Mouse (Mus musculus): ENCODE results near the gene Shank2. TPM values are rescaled to one million over a fixed set of nuclear protein-coding genes. Genes with fewer than 3 reads are reported as not detected.

The Shank2 gene
- polyA plus RNA-seq, 1 experiment from 2014 or later, result 7.9 TPM

DNA sequence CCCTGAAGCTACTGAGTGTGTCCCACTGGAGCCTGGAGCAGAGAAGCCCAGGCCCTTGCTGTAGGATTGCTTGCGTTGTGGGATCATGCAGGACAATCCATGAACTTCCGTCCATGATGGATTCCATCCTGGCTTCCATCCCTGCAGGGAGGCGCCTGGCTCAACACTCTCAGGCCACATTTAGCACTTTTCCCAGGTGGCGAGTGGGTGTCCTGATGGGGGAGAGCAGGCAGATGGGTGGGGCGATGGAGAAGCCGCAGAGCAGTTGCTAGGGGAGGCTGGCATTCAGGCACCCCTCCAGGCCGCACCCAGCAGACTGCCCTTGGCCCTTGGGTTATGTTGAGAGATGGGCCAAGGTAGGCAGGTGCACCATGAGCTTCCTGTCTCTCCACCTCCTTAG lies 266.6 kb downstream of the Shank2 start:
- no peaks in the 10 kb centered on the region for H3K9me3 ChIP-seq
- no peak overlapping the region for H3K4me3 ChIP-seq
- WGBS, result 87% methylated on average over 7 of the region's 7 CpGs
- H3K9ac ChIP-seq (replicated peaks), result no peak overlapping the region
- no peaks in the 10 kb centered on the region for H3K27me3 ChIP-seq
- no peak overlapping the region for H3K4me2 ChIP-seq (replicated peaks)
- no peaks in the 10 kb centered on the region for H3K4me1 ChIP-seq
- H3K36me3 ChIP-seq, result no peaks in the 10 kb centered on the region
- ATAC-seq (replicated peaks), result no peak
- no peak overlapping the region for H3K27ac ChIP-seq (replicated peaks)

DNA sequence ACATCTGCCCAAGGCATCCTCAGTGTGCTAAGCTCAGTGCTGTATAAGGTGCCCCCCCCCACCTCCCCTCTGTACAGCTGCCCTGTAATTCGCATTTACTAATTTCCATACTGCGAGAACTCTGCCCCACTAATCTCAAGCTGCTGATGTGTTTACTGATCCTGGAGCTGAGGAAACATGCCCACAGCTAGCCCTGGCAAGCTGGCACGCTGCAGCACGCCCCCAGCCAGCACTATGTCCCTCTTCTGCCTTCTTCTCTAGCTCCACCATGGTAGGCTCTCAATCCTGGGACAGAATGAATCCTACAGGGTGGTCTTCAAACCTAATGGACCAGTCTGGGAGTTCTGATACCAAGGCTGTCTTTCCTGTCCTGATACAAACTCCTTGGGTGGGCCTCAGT lies 267.1 kb downstream of the Shank2 start:
- no peak for ATAC-seq (replicated peaks)
- Histone ChIP-seq H3K9me3 (no peaks in the 10 kb centered on the region), H3K36me3 (no peaks in the 10 kb centered on the region), H3K27ac (replicated peaks) (no peak overlapping the region), H3K9ac (replicated peaks) (no peak overlapping the region), H3K4me1 (no peaks in the 10 kb centered on the region), H3K4me3 (no peak overlapping the region), H3K27me3 (no peaks in the 10 kb centered on the region), H3K4me2 (replicated peaks) (no peak overlapping the region)
- 74% methylated on average over 4 of the region's 4 CpGs for WGBS

DNA sequence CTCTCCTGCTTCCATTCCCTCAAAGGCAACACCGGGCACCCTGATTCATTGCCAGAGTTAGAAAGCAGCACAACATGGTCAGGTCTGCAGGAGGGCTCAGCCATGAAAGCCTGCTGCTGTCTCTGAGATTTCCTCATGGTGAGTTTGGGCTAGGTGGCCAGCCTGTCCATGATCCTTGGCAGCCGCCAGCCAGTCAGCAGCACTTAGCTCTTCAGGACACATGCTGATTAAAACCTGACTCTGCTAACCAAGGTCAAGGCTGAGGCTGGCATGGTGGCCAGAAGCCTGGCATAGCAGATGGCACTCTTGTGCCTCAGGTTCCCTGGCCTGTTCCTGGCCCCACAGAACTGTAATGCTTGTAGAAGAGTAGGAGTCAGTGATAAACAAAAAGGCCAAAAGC lies 269.3 kb downstream of the Shank2 start:
- 87% methylated on average over 2 of the region's 2 CpGs for WGBS
- H3K27ac ChIP-seq (replicated peaks), result no peak overlapping the region
- no peak overlapping the region for H3K4me2 ChIP-seq (replicated peaks)
- H3K4me3 ChIP-seq, result no peak overlapping the region
- H3K27me3 ChIP-seq, result no peaks in the 10 kb centered on the region
- no peak overlapping the region for H3K9ac ChIP-seq (replicated peaks)
- H3K36me3 ChIP-seq, result no peaks in the 10 kb centered on the region
- no peaks in the 10 kb centered on the region; the same call in 1 of the 2 replicates for H3K4me1 ChIP-seq
- no peak for ATAC-seq (replicated peaks)
- H3K9me3 ChIP-seq, result no peaks in the 10 kb centered on the region

DNA sequence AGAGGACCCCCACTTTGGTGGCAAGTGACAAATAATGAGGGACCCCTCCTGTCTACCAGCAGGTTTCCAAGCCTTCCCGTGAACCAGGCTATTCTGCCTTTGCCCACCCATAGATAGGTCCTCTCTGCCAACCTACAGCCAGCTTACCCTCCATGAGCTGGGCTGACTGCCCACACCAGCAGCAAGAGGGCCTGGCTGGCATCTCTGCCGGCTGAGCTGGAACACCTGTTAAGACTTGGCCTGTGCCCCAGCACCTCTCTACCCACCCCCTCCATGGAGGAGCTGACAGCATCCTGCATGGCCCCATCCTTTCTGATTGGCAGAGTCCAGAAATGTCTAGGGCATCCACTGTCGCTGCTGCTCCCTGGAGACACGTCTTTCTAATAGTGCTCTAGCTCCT lies 277.0 kb downstream of the Shank2 start:
- H3K27me3 ChIP-seq, result no peaks in the 10 kb centered on the region
- 56% methylated on average over 4 of the region's 4 CpGs for WGBS
- H3K4me1 ChIP-seq, result peaks cover 15% of the 10 kb centered on the region
- no peaks in the 10 kb centered on the region for H3K9me3 ChIP-seq
- no peak overlapping the region for H3K4me3 ChIP-seq
- H3K9ac ChIP-seq (replicated peaks), result no peak overlapping the region
- 0 out of 2 replicates have a peak, but pooled peaks have one; percentile 34 for ATAC-seq (replicated peaks)
- H3K36me3 ChIP-seq, result no peaks in the 10 kb centered on the region
- H3K27ac ChIP-seq (replicated peaks), result no peak overlapping the region
- no peak overlapping the region for H3K4me2 ChIP-seq (replicated peaks)

DNA sequence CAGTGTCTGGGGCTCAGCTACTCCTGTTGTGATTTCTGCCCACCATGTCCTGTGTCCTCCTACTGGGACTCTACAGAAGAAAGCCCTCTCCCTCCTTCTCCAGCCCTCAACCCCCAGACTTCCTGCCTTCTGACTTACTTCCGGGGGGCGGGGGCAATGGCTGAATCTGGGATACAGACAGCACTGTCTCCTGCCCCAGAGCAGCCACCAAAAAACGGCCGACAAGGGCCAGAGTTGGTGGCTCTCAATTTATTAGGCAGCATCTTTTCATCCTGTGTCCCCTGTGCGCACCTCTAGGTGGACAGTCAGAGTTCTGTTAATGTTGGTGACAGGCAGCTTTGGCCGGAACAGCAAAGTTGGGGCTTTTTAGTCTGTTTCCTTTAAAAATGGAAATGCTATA lies 282.0 kb downstream of the Shank2 start:
- WGBS, result 4% methylated on average over 6 of the region's 6 CpGs
- H3K27me3 ChIP-seq, result no peaks in the 10 kb centered on the region
- no peaks in the 10 kb centered on the region for H3K36me3 ChIP-seq
- ATAC-seq (replicated peaks), result peak; percentile 28
- H3K4me1 ChIP-seq, result peaks cover 53% of the 10 kb centered on the region
- H3K9me3 ChIP-seq, result no peaks in the 10 kb centered on the region
- H3K27ac ChIP-seq (replicated peaks), result peak overlapping the region; percentile 94
- peak overlapping the region; percentile 67 for H3K4me3 ChIP-seq
- peak overlapping the region; percentile 93 for H3K4me2 ChIP-seq (replicated peaks)
- H3K9ac ChIP-seq (replicated peaks), result peak overlapping the region; percentile 79

DNA sequence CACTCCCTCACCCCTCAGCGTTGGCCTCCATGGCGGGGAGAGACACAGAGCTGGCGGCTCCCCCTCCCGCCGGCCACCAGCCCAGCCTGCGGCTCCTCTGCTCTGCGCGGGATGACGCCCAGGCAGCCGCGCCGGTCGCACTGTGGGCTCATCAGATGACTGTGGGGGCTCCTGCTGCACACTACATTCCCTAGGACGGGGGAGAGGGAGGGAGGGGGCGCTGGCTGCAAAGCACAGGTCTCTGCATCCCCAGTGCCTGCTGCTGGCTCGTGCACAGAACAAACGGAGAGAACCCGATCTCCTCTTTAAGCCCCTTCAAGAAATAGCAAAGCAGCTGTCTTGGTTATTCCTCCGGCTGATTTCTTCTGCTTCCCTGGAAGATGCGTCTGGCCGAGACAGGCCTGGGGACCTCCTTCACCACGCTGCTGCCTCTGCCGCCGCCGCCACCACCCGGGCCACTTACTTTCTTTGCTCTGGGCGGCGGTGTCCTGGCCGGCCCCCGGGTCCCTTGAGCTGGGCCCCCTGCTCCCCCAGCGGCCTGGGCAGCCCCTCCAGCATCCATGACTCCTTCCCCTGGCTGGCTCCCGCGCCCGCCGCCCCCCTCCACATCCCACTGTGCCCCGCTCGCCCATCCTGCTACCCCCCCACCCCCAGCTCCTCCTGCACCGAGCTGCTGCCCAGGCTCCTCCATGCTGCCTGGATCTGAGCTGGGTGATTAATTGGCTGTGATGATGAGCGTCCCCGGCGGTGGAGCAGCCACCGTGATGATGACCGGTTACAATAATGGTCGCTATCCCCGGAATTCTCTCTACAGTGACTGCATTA lies 282.7 kb downstream of the Shank2 start:
- H3K9me3 ChIP-seq, result no peaks in the 10 kb centered on the region
- peak overlapping the region; percentile 67 for H3K4me3 ChIP-seq
- H3K36me3 ChIP-seq, result no peaks in the 10 kb centered on the region
- peak overlapping the region; percentile 93 for H3K4me2 ChIP-seq (replicated peaks)
- ATAC-seq (replicated peaks), result peak; percentile 89
- H3K27ac ChIP-seq (replicated peaks), result peak overlapping the region; percentile 94
- peaks cover 51% of the 10 kb centered on the region for H3K4me1 ChIP-seq
- WGBS, result under 1% methylated on average over 45 of the region's 45 CpGs
- peak overlapping the region; percentile 79 for H3K9ac ChIP-seq (replicated peaks)
- H3K27me3 ChIP-seq, result no peaks in the 10 kb centered on the region

DNA sequence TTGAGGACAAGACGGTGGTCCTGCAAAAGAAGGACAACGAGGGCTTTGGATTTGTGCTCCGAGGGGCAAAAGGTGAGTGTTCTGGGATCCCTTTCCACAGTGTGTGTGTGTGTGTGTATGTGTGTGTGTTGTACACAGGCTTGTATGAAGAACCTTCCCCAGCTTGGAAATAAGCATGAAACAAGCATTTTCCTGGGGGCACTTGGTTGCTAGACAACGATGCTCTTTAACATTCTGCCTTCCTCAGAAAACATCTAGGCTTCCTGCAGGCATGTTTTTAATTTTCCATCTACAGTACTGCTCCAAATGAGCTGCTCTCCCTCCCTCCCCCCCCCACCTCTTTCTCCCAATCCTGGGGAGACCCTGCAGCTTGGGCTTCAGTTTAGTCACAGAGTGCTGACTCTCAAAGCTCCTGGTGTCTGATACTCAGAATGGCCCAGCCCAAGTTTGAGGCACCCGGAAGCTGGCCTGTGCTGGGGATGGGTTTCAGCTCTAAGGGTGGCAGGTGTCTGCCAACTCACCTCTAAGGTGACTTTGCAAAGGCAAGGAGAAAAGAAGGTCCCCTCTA lies 283.4 kb downstream of the Shank2 start:
- no peaks in the 10 kb centered on the region for H3K36me3 ChIP-seq
- no peaks in the 10 kb centered on the region for H3K27me3 ChIP-seq
- peak; percentile 17; the same call in 1 of the 2 replicates for ATAC-seq (replicated peaks)
- WGBS, result 10% methylated on average over 5 of the region's 5 CpGs
- H3K4me1 ChIP-seq, result peaks cover 51% of the 10 kb centered on the region
- H3K27ac ChIP-seq (replicated peaks), result peak overlapping the region; percentile 94
- H3K9me3 ChIP-seq, result no peaks in the 10 kb centered on the region
- H3K9ac ChIP-seq (replicated peaks), result peak overlapping the region; percentile 79
- peak overlapping the region; percentile 67 for H3K4me3 ChIP-seq
- peak overlapping the region; percentile 93 for H3K4me2 ChIP-seq (replicated peaks)

DNA sequence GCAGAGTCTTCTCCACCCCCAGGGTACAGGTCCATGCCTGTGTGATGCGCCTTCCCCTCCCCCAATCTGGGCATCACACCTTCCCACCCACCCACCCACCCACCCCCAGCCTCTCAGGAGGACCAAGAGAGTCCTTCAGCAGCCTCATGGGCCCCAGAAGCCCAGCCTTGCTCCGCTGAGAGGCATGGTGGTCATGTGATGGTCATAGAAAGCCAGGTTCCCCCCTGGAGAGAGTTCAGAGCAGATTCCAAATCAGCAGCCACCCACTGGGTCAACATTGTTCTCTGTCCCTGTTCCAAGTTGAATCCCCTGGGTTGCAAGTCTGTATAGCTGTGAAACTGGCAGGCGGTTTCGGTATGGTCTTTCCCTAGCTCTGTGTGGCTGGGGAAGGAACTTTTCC lies 284.2 kb downstream of the Shank2 start:
- Histone ChIP-seq H3K27ac (replicated peaks) (no peak overlapping the region), H3K9ac (replicated peaks) (0 out of 2 replicates have a peak overlapping the region, but pooled peaks have one; percentile 79), H3K4me3 (peak overlapping the region; percentile 67), H3K9me3 (no peaks in the 10 kb centered on the region), H3K27me3 (no peaks in the 10 kb centered on the region), H3K4me1 (peaks cover 52% of the 10 kb centered on the region), H3K36me3 (no peaks in the 10 kb centered on the region), H3K4me2 (replicated peaks) (peak overlapping the region; percentile 93)
- 61% methylated on average over 4 of the region's 4 CpGs for WGBS
- ATAC-seq (replicated peaks), result no peak

DNA sequence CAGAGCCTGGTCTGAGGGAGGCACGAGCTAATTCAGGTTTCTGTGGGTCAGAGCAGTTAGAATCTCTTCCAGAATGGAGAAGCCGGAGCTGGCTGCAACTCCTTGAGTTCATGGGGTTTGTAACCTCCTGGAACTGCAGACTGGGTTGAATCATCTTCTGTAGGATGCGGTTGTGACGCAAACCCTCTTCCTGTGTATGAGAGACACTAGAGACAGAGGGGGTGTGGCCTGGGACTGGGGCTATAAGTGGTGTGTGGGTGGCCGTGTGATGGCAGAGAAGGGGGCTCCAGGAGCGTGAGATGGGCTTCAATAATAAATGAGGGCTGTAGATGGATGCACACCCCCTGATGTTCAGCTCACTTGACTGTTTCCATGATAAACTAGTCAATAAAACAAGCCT lies 286.3 kb downstream of the Shank2 start:
- H3K4me3 ChIP-seq, result no peak overlapping the region
- H3K36me3 ChIP-seq, result no peaks in the 10 kb centered on the region
- H3K4me1 ChIP-seq, result peaks cover 62% of the 10 kb centered on the region
- ATAC-seq (replicated peaks), result no peak
- no peak overlapping the region for H3K27ac ChIP-seq (replicated peaks)
- H3K27me3 ChIP-seq, result no peaks in the 10 kb centered on the region
- H3K9me3 ChIP-seq, result no peaks in the 10 kb centered on the region
- H3K4me2 ChIP-seq (replicated peaks), result no peak overlapping the region
- no peak overlapping the region for H3K9ac ChIP-seq (replicated peaks)
- 77% methylated on average over 6 of the region's 6 CpGs for WGBS

DNA sequence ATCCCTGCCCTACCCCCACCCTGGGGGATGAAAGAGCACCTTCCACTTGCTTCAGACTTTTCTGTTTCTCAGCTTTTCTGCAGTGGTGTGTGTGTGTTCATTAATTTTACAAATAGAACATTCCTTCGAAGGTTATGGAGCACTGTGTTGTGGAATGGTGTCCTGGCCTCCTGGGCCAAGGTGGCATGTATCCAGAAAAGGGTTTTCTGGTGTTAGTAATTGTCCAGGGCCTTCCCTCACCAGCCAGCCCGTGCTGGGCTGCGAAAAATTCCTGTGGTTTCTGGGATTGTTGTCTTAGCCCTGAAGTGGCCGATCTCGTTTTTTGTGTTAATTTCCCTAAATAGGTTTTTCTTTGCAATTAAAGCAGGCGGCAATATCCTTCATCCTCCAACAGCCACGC lies 289.8 kb downstream of the Shank2 start:
- 25% methylated on average over 7 of the region's 7 CpGs for WGBS
- H3K4me1 ChIP-seq, result peaks cover 41% of the 10 kb centered on the region
- H3K4me3 ChIP-seq, result no peak overlapping the region
- no peaks in the 10 kb centered on the region for H3K36me3 ChIP-seq
- no peaks in the 10 kb centered on the region for H3K27me3 ChIP-seq
- H3K9me3 ChIP-seq, result no peaks in the 10 kb centered on the region
- ATAC-seq (replicated peaks), result no peak
- H3K4me2 ChIP-seq (replicated peaks), result no peak overlapping the region
- H3K9ac ChIP-seq (replicated peaks), result no peak overlapping the region
- H3K27ac ChIP-seq (replicated peaks), result no peak overlapping the region

DNA sequence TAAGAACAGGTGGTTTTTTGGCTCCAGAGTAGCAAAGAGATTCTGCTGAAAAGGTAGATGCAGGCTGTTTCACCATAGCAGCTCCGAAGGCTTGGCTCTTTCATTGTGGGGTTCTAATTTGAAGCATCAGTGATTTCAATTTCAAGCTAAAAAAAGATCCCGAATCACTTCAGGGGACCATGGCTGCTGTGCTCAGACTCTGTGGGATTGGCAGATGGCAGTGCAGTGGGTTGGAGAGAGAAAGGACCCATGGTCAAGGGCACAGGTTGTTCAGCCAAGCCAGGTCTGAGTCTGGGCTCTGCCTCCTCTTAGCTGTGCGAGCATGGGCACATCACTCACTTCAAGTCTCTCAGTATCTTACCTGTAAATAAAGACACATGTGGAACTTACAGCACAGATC lies 291.9 kb downstream of the Shank2 start:
- Histone ChIP-seq H3K4me2 (replicated peaks) (no peak overlapping the region), H3K27me3 (no peaks in the 10 kb centered on the region), H3K4me3 (no peak overlapping the region), H3K9ac (replicated peaks) (no peak overlapping the region), H3K27ac (replicated peaks) (no peak overlapping the region), H3K9me3 (no peaks in the 10 kb centered on the region), H3K36me3 (no peaks in the 10 kb centered on the region), H3K4me1 (peaks cover 21% of the 10 kb centered on the region)
- WGBS, result 89% methylated on average over 3 of the region's 3 CpGs
- no peak for ATAC-seq (replicated peaks)

DNA sequence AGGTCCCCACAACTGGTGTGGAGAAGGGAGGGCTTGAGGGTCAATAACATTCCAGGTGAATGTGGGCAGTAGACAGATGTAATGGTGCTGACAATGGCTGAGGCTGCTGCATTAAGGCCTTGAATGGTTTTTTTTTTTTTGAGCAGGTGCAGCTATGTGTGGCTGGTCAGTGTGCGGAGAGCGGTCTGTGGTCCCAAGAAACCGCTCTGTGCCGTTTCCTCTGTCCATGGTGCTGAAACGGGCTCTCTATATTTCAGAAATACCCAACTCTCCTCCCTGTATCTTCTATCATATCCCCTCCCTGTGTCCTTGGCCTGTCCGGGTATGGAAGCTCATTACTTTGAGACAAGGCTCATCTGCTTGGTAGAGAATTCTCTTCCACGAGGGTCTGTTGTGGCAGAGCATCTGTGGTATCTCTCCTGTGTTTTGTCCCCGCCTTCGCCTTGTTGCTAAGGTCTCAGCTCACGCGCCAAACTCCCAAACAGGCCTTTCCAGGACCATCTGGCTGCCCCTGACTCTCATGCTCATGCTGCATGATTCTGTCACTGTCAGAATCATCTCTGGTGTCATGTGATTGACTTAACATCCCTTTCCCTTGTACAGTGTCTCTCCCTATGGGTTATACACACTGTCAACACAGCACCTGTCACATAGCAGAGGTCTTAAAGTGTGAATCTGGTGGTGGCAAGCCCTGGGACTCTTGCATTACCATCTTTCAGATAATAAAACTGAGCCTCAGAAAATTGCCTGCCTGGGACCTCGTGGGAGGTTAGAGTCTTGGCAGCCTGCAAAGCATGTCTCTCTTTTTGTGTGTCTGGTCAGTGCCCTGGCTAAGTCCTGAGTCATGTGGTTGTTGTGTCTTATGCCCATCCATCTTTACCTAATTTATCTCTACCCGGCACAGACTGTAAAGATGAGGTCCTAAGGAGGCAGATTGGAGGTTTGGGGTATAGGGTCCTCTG lies 292.8 kb downstream of the Shank2 start:
- H3K27ac ChIP-seq (replicated peaks), result no peak overlapping the region
- peaks cover 21% of the 10 kb centered on the region for H3K4me1 ChIP-seq

More for the DNA sequence above, 292.8 kb downstream of the Shank2 start:
- H3K4me2 ChIP-seq (replicated peaks), result no peak overlapping the region
- ATAC-seq (replicated peaks), result no peak
- no peaks in the 10 kb centered on the region for H3K27me3 ChIP-seq
- no peak overlapping the region for H3K4me3 ChIP-seq
- H3K9me3 ChIP-seq, result no peaks in the 10 kb centered on the region
- no peaks in the 10 kb centered on the region for H3K36me3 ChIP-seq
- no peak overlapping the region for H3K9ac ChIP-seq (replicated peaks)
- 42% methylated on average over 13 of the region's 13 CpGs for WGBS
